Comparison of ENCODE assay signal across 8 mouse cellular contexts in the genomic region with DNA sequence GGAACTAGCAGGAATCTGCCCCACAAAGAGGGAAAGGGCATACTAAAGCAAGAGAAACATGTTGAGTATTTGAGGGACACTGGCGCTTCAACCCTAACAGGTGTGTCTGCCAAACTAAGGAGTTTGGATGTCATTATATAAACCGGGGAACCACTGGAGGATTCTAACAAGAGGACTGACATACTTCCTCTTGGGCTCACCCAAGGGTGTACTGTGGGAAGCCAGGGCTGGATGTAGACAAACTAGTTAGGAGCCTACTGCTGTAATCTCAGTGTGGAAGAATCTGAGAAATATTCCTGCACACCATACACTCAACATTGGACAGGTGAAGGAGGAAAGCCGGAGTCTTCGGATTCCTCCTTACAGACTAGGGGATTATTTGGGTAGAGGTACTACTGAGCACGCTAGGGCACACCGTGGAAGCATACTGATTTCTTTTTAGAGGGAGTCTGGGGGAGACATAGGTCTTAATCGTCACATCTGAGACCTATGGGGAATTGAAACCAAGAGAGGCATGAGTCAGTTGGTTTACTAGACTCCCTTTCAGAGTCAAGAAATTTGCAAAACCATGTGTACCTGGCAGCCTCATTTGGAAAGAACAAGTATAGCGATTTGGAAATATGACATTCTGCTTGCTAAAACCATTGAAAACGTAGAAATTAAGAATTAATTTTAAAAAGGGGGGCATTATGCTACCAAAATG. TPM values are rescaled to one million over a fixed set of nuclear protein-coding genes. Genes with fewer than 3 reads are reported as not detected.
DNase-seq lines count a peak whose midpoint lies in the region; ATAC-seq and TF ChIP-seq lines count a peak whose summit lies in the region.

No protein-coding gene starts in this region.

- peaks cover 10% of the 10 kb centered on the region; the same call in 1 of the 2 replicates for H3K4me1 ChIP-seq in lung, postnatal 0 days (ENCODE audit: insufficient read depth, low read depth, low read length)
- H3K4me1 ChIP-seq in forebrain, embryonic 14.5 days (ENCODE audit: control insufficient read depth, insufficient read depth, low read length): peaks cover 21% of the 10 kb centered on the region
- H3K4me1 ChIP-seq in liver, embryonic 12.5 days: peaks cover 59% of the 10 kb centered on the region
- H3K4me1 ChIP-seq in stomach, postnatal 0 days (replicated peaks; ENCODE audit: control insufficient read depth, insufficient read depth): no peaks in the 10 kb centered on the region; the same call in 1 of the 2 replicates

- no peak for TF ChIP-seq EP300 in lung, postnatal 0 days (IDR thresholded peaks at IDR 0.05)
- TF ChIP-seq EP300 in stomach, postnatal 0 days (optimal IDR thresholded peaks at IDR 0.05): no peak

- no peaks in the 10 kb centered on the region for H3K27me3 ChIP-seq in lung, postnatal 0 days (replicated peaks; ENCODE audit: insufficient read depth, low read length)
- H3K27me3 ChIP-seq in forebrain, embryonic 14.5 days (replicated peaks; ENCODE audit: control insufficient read depth, insufficient read depth, low read length): no peaks in the 10 kb centered on the region
- H3K27me3 ChIP-seq in liver, embryonic 12.5 days (replicated peaks): no peaks in the 10 kb centered on the region
- no peaks in the 10 kb centered on the region for H3K27me3 ChIP-seq in stomach, postnatal 0 days (ENCODE audit: control insufficient read depth, insufficient read depth, low read length)

- no peak for TF ChIP-seq CTCF in lung, postnatal 0 days (IDR thresholded peaks at IDR 0.05)
- no peak for TF ChIP-seq CTCF in stomach, postnatal 0 days (IDR thresholded peaks at IDR 0.05; ENCODE audit: low read depth)

- H3K36me3 ChIP-seq in lung, postnatal 0 days (ENCODE audit: insufficient read depth, low read length): no peaks in the 10 kb centered on the region
- no peaks in the 10 kb centered on the region for H3K36me3 ChIP-seq in forebrain, embryonic 14.5 days (ENCODE audit: control insufficient read depth, insufficient read depth, low read length)
- peaks cover 9% of the 10 kb centered on the region for H3K36me3 ChIP-seq in liver, embryonic 12.5 days
- no peaks in the 10 kb centered on the region for H3K36me3 ChIP-seq in stomach, postnatal 0 days (ENCODE audit: control insufficient read depth, insufficient read depth, low read length)

- peak overlapping the region; percentile 74 for H3K4me2 ChIP-seq in lung, postnatal 0 days (replicated peaks; ENCODE audit: low read depth, low read length)
- H3K4me2 ChIP-seq in forebrain, embryonic 14.5 days (ENCODE audit: low read length): peak overlapping the region; percentile 63
- H3K4me2 ChIP-seq in liver, embryonic 12.5 days: peak overlapping the region; percentile 92
- peak overlapping the region; percentile 63 for H3K4me2 ChIP-seq in stomach, postnatal 0 days (replicated peaks; ENCODE audit: low read depth)

- H3K4me3 ChIP-seq in lung, postnatal 0 days (ENCODE audit: low read depth, low read length): peak overlapping the region; percentile 96
- H3K4me3 ChIP-seq in forebrain, embryonic 14.5 days (ENCODE audit: low read depth, low read length): peak overlapping the region; percentile 84
- peak overlapping the region; percentile 95 for H3K4me3 ChIP-seq in liver, embryonic 12.5 days
- H3K4me3 ChIP-seq in stomach, postnatal 0 days (ENCODE audit: low read depth, low read length): peak overlapping the region; percentile 70

- H3K27ac ChIP-seq in lung, postnatal 0 days (ENCODE audit: low read length): no peak overlapping the region
- H3K27ac ChIP-seq in forebrain, embryonic 14.5 days (ENCODE audit: low read depth, low read length): 0 out of 2 replicates have a peak overlapping the region, but pooled peaks have one; percentile 70
- H3K27ac ChIP-seq in liver, embryonic 12.5 days: peak overlapping the region; percentile 76; the same call in 1 of the 2 replicates
- no peak overlapping the region for H3K27ac ChIP-seq in stomach, postnatal 0 days (replicated peaks)

- WGBS in lung, postnatal 0 days: 59% methylated on average over 9 of the region's 9 CpGs
- 66% methylated on average over 9 of the region's 9 CpGs for WGBS in forebrain, embryonic 14.5 days
- WGBS in liver, embryonic 12.5 days (ENCODE audit: insufficient replicate concordance): 58% methylated on average over 9 of the region's 9 CpGs
- WGBS in stomach, postnatal 0 days: 60% methylated on average over 9 of the region's 9 CpGs

- H3K9me3 ChIP-seq in lung, postnatal 0 days (ENCODE audit: low read length): no peaks in the 10 kb centered on the region
- H3K9me3 ChIP-seq in forebrain, embryonic 14.5 days (replicated peaks; ENCODE audit: control insufficient read depth, low read length): no peaks in the 10 kb centered on the region
- no peaks in the 10 kb centered on the region for H3K9me3 ChIP-seq in liver, embryonic 12.5 days (replicated peaks)
- no peaks in the 10 kb centered on the region for H3K9me3 ChIP-seq in stomach, postnatal 0 days (ENCODE audit: control insufficient read depth, low read length)

- ATAC-seq in lung, postnatal 0 days: no peak
- no peak for ATAC-seq in forebrain, embryonic 14.5 days
- ATAC-seq in liver, embryonic 12.5 days: no peak
- ATAC-seq in stomach, postnatal 0 days (ENCODE audit: low FRiP score, low TSS enrichment): no peak

- no peak for DNase-seq in lung, postnatal 0 days (ENCODE audit: low spot score)
- DNase-seq in lung, postnatal 25 days (ENCODE audit: low spot score): no peak
- peak; percentile 23 for DNase-seq in forebrain, embryonic 14.5 days (ENCODE audit: low spot score)
- no peak for DNase-seq in stomach, postnatal 0 days (ENCODE audit: low spot score)
- DNase-seq in ovary, postnatal 36 days (ENCODE audit: low spot score): no peak
- DNase-seq in adrenal gland, postnatal 4 days (ENCODE audit: low spot score in 2 of 2): no peak
- DNase-seq in gastrocnemius, adult 8-10 months (ENCODE audit: low spot score in 2 of 2): no peak

- 0 out of 2 replicates have a peak overlapping the region, but pooled peaks have one; percentile 2 for H3K9ac ChIP-seq in lung, postnatal 0 days (replicated peaks; ENCODE audit: low read depth)
- peak overlapping the region; percentile 92 for H3K9ac ChIP-seq in forebrain, embryonic 14.5 days (ENCODE audit: low read length)
- H3K9ac ChIP-seq in liver, embryonic 12.5 days: peak overlapping the region; percentile 77
- peak overlapping the region; percentile 55; the same call in 1 of the 2 replicates for H3K9ac ChIP-seq in stomach, postnatal 0 days (ENCODE audit: low read length)

RNA-seq across cellular contexts. Expression of gene Uso1, which starts 1.1 kb away (rescaled TPM):
- polyA plus RNA-seq in lung, postnatal 0 days (2015; fragmentation: Nextera tagmentation; extraction: Ambion mirVana): 28.8 and 31.7 TPM in 2 replicates
- polyA plus RNA-seq in forebrain, embryonic 14.5 days (2014; fragmentation: Nextera tagmentation; extraction: Ambion mirVana): 30.1 and 32.0 TPM in 2 replicates
- polyA plus RNA-seq in liver, embryonic 12.5 days (2016; fragmentation: Nextera tagmentation; extraction: Ambion mirVana): 35.6 and 37.1 TPM in 2 replicates
- 36.6 and 36.7 TPM in 2 replicates for polyA plus RNA-seq in stomach, postnatal 0 days (2015; fragmentation: Nextera tagmentation; extraction: Ambion mirVana)
- 10 to 100 TPM; 68.8 to 71.5 TPM for total RNA-seq in adrenal gland, postnatal 4 days (2021)
- total RNA-seq in gastrocnemius, adult 8-10 months (2022): 10 to 100 TPM; 68.9 to 76.0 (median 74.1) TPM

RNA-seq across cellular contexts. Expression of gene G3bp2, which starts 53.2 kb away (rescaled TPM):
- 95.2 and 102 TPM in 2 replicates for polyA plus RNA-seq in lung, postnatal 0 days (2015; fragmentation: Nextera tagmentation; extraction: Ambion mirVana)
- polyA plus RNA-seq in forebrain, embryonic 14.5 days (2014; fragmentation: Nextera tagmentation; extraction: Ambion mirVana): 351 and 398 TPM in 2 replicates
- polyA plus RNA-seq in liver, embryonic 12.5 days (2016; fragmentation: Nextera tagmentation; extraction: Ambion mirVana): 84.0 and 87.0 TPM in 2 replicates
- polyA plus RNA-seq in stomach, postnatal 0 days (2015; fragmentation: Nextera tagmentation; extraction: Ambion mirVana): 94.0 and 111 TPM in 2 replicates
- 100 to 1,000 TPM; 108 to 116 TPM for total RNA-seq in adrenal gland, postnatal 4 days (2021)
- 10 to 100 TPM; 53.3 to 63.2 (median 60.7) TPM for total RNA-seq in gastrocnemius, adult 8-10 months (2022)

Comparison
In these comparisons a context has a peak if more than half of its experiments do, and no peak if none do; other contexts are left out.
1. H3K27ac ChIP-seq: peak in forebrain, embryonic 14.5 days (single experiment) and liver, embryonic 12.5 days (single experiment); none in lung, postnatal 0 days (single experiment) and stomach, postnatal 0 days (single experiment).
2. H3K9ac ChIP-seq: peak in every context shown above with its lines; median percentile 92 in forebrain, embryonic 14.5 days; 77 in liver, embryonic 12.5 days; 55 in stomach, postnatal 0 days; 2 in lung, postnatal 0 days.
3. Peak in every context shown above with its lines, with median percentiles within 50 percentile points of each other: H3K4me2 ChIP-seq and H3K4me3 ChIP-seq.